Mouse (Mus musculus) forebrain, embryonic 14.5 days (tissue): ENCODE measurements at regions not wholly inside any gene's neighbourhood (a gene's known extent, or its start where the extent isn't known, plus 50 kb on each side); places are given as distances from the start of the nearest gene placed in this dataset.
A peak's percentile ranks its signal among the peaks of the same experiment; 100 is the strongest.

Experiments used
- ATAC-seq: fragments of 200-750 bp; cut with Nextera tagmentation; 2 replicates; pipeline ENCODE4 v1.8.0; 2017; ENCODE audit warnings: mild to moderate bottlenecking, moderate library complexity
- DNase-seq: peaks from one replicate; pipeline ENCODE4 v3.0.0-alpha.2; 2015; ENCODE audit warnings: low spot score
- H3K27ac ChIP-seq: fragments of 300-500 bp; sonication (generic); 2 replicates; pipeline ENCODE4 v1.5.1; 2014; ENCODE audit warnings: low read depth, mild to moderate bottlenecking, control low read depth, low read length, moderate library complexity
- H3K27me3 ChIP-seq: fragments of 300-500 bp; sonication (generic); replicated peaks from 2 replicates; pipeline ENCODE4 v1.6.1; 2014; ENCODE audit warnings: low read length, control low read depth, mixed read lengths; ENCODE audit not compliant: control insufficient read depth, insufficient read depth
- H3K36me3 ChIP-seq: fragments of 300-500 bp; sonication (generic); 2 replicates; pipeline ENCODE4 v1.6.1; 2014; ENCODE audit warnings: low read length, control low read depth; ENCODE audit not compliant: control insufficient read depth, insufficient read depth
- H3K4me1 ChIP-seq: fragments of 300-500 bp; sonication (generic); 2 replicates; pipeline ENCODE4 v1.6.1; 2014; ENCODE audit warnings: antibody characterized with exemption, low read length, control low read depth; ENCODE audit not compliant: control insufficient read depth, insufficient read depth
- H3K4me2 ChIP-seq: fragments of 300-500 bp; sonication (generic); 2 replicates; pipeline ENCODE4 v1.6.1; 2014; ENCODE audit warnings: mild to moderate bottlenecking, control low read depth, low read length
- H3K4me3 ChIP-seq: fragments of 300-500 bp; sonication (generic); 2 replicates; pipeline ENCODE4 v1.5.1; 2014; ENCODE audit warnings: low read depth, low read length, control low read depth
- H3K9ac ChIP-seq: fragments of 300-500 bp; sonication (generic); 2 replicates; pipeline ENCODE4 v1.6.1; 2014; ENCODE audit warnings: mild to moderate bottlenecking, low read length, control low read depth, moderate library complexity
- H3K9me3 ChIP-seq: fragments of 300-500 bp; sonication (generic); replicated peaks from 2 replicates; pipeline ENCODE4 v1.6.1; 2016; ENCODE audit warnings: low read length, control low read depth, mixed read lengths; ENCODE audit not compliant: control insufficient read depth
- WGBS: fragments of 180-500 bp; shearing (Covaris S2); extraction: QIAGEN DNeasy Blood & Tissue Kit; methylation state at CpG from one replicate; pipeline ENCODE4 v1.1.7; 2014; 5-methylcytosine and 5-hydroxymethylcytosine counted together

- Histone ChIP-seq H3K4me1 (peaks cover 6% of the 10 kb centered on the region; the same call in 1 of the 2 replicates), H3K4me2 (no peak overlapping the region), H3K27ac (no peak overlapping the region), H3K27me3 (no peaks in the 10 kb centered on the region), H3K9me3 (peaks cover 4% of the 10 kb centered on the region; the same call in 1 of the 2 replicates), H3K4me3 (no peak overlapping the region), H3K36me3 (no peaks in the 10 kb centered on the region), H3K9ac (no peak overlapping the region)
- WGBS: 89% methylated on average over 2 of the region's 2 CpGs
- DNase-seq: no peak
- ATAC-seq: no peak
Measured at GRCm38 (mm10) chr11:114564949-114565348, 103.4 kb upstream of the Rpl38 start.

GRCm38 (mm10) chr11:114563172-114563571 lies 105.2 kb upstream of the Rpl38 start:
- Histone ChIP-seq H3K4me2 (no peak overlapping the region), H3K4me1 (peaks cover 6% of the 10 kb centered on the region; the same call in 1 of the 2 replicates), H3K36me3 (no peaks in the 10 kb centered on the region), H3K27ac (no peak overlapping the region), H3K4me3 (no peak overlapping the region), H3K27me3 (no peaks in the 10 kb centered on the region), H3K9ac (no peak overlapping the region), H3K9me3 (peaks cover 4% of the 10 kb centered on the region; the same call in 1 of the 2 replicates)
- WGBS: 70% methylated on average over 9 of the region's 9 CpGs
- peak; percentile 48; the same call in 1 of the 2 replicates for ATAC-seq
- peak; percentile 31 for DNase-seq

- Histone ChIP-seq H3K36me3 (no peaks in the 10 kb centered on the region), H3K4me3 (no peak overlapping the region), H3K27me3 (no peaks in the 10 kb centered on the region), H3K4me2 (no peak overlapping the region), H3K9ac (no peak overlapping the region), H3K27ac (no peak overlapping the region), H3K4me1 (no peaks in the 10 kb centered on the region), H3K9me3 (no peaks in the 10 kb centered on the region)
- ATAC-seq: no peak
- WGBS: 58% methylated on average over 5 of the region's 5 CpGs
- no peak for DNase-seq
Measured at GRCm38 (mm10) chr11:114554576-114554975, 113.7 kb upstream of the Rpl38 start.

GRCm38 (mm10) chr11:114553992-114554391 lies 114.3 kb upstream of the Rpl38 start:
- no peak overlapping the region for H3K4me3 ChIP-seq
- no peaks in the 10 kb centered on the region for H3K4me1 ChIP-seq
- H3K27me3 ChIP-seq: no peaks in the 10 kb centered on the region
- DNase-seq (no peak), ATAC-seq (no peak)
- no peak overlapping the region for H3K27ac ChIP-seq
- no peak overlapping the region for H3K9ac ChIP-seq
- no peaks in the 10 kb centered on the region for H3K36me3 ChIP-seq
- H3K9me3 ChIP-seq: no peaks in the 10 kb centered on the region
- WGBS: 66% methylated on average over 13 of the region's 13 CpGs
- no peak overlapping the region for H3K4me2 ChIP-seq

GRCm38 (mm10) chr11:114552176-114552575 lies 116.1 kb upstream of the Rpl38 start:
- WGBS: 94% methylated on average over 7 of the region's 7 CpGs
- DNase-seq: no peak
- H3K36me3 ChIP-seq: no peaks in the 10 kb centered on the region

GRCm38 (mm10) chr11:114551262-114551661 lies 117.1 kb upstream of the Rpl38 start:
- ATAC-seq: no peak
- H3K9me3 ChIP-seq: no peaks in the 10 kb centered on the region
- H3K4me1 ChIP-seq: no peaks in the 10 kb centered on the region
- H3K27ac ChIP-seq: no peak overlapping the region
- H3K4me3 ChIP-seq: no peak overlapping the region
- no peaks in the 10 kb centered on the region for H3K36me3 ChIP-seq
- H3K27me3 ChIP-seq: no peaks in the 10 kb centered on the region
- H3K4me2 ChIP-seq: no peak overlapping the region
- 92% methylated on average over 4 of the region's 4 CpGs for WGBS
- H3K9ac ChIP-seq: no peak overlapping the region
- DNase-seq: no peak

More at GRCm38 (mm10) chr11:114552176-114552575, 116.1 kb upstream of the Rpl38 start:
- Histone ChIP-seq H3K9ac (no peak overlapping the region), H3K9me3 (no peaks in the 10 kb centered on the region), H3K4me1 (no peaks in the 10 kb centered on the region), H3K27ac (no peak overlapping the region), H3K4me3 (no peak overlapping the region), H3K27me3 (no peaks in the 10 kb centered on the region), H3K4me2 (no peak overlapping the region)
- ATAC-seq: no peak

- Histone ChIP-seq H3K4me2 (no peak overlapping the region), H3K9ac (no peak overlapping the region), H3K36me3 (no peaks in the 10 kb centered on the region), H3K27me3 (no peaks in the 10 kb centered on the region), H3K4me3 (no peak overlapping the region), H3K9me3 (no peaks in the 10 kb centered on the region), H3K4me1 (no peaks in the 10 kb centered on the region), H3K27ac (no peak overlapping the region)
- DNase-seq (no peak), ATAC-seq (no peak)
- 77% methylated on average over 5 of the region's 5 CpGs for WGBS
Measured at GRCm38 (mm10) chr11:114548658-114549057, 119.7 kb upstream of the Rpl38 start.

- Histone ChIP-seq H3K4me3 (no peak overlapping the region), H3K36me3 (no peaks in the 10 kb centered on the region), H3K9ac (no peak overlapping the region), H3K9me3 (no peaks in the 10 kb centered on the region), H3K27me3 (no peaks in the 10 kb centered on the region), H3K4me2 (no peak overlapping the region), H3K27ac (no peak overlapping the region), H3K4me1 (peaks cover 3% of the 10 kb centered on the region; the same call in 1 of the 2 replicates)
- DNase-seq: no peak
- WGBS: 72% methylated on average over 3 of the region's 3 CpGs
- ATAC-seq: peak; percentile 44; the same call in 1 of the 2 replicates
Measured at GRCm38 (mm10) chr11:114544212-114544611, 124.1 kb upstream of the Rpl38 start.

GRCm38 (mm10) chr11:114542167-114542566 lies 126.2 kb upstream of the Rpl38 start:
- ATAC-seq: no peak

More at GRCm38 (mm10) chr11:114542167-114542566, 126.2 kb upstream of the Rpl38 start:
- Histone ChIP-seq H3K9ac (no peak overlapping the region), H3K4me1 (peaks cover 9% of the 10 kb centered on the region), H3K27ac (no peak overlapping the region), H3K4me2 (no peak overlapping the region), H3K36me3 (no peaks in the 10 kb centered on the region), H3K4me3 (no peak overlapping the region), H3K27me3 (no peaks in the 10 kb centered on the region), H3K9me3 (no peaks in the 10 kb centered on the region)
- WGBS: 79% methylated on average over 8 of the region's 8 CpGs
- DNase-seq: no peak
